Mouse (Mus musculus): Measurements from ENCODE around the gene Pias3. TPM values are rescaled to one million over a fixed set of nuclear protein-coding genes. Genes with fewer than 3 reads are reported as not detected.
"Not testable (repeated sequence)": the region's sequence is repeated elsewhere in the genome, so short reads cannot be mapped to it uniquely, and the experiment has no call there.

Pias3 gene
- total RNA-seq, 2 experiments from 2014 or later, result 50.1 to 55.1 TPM

DNA sequence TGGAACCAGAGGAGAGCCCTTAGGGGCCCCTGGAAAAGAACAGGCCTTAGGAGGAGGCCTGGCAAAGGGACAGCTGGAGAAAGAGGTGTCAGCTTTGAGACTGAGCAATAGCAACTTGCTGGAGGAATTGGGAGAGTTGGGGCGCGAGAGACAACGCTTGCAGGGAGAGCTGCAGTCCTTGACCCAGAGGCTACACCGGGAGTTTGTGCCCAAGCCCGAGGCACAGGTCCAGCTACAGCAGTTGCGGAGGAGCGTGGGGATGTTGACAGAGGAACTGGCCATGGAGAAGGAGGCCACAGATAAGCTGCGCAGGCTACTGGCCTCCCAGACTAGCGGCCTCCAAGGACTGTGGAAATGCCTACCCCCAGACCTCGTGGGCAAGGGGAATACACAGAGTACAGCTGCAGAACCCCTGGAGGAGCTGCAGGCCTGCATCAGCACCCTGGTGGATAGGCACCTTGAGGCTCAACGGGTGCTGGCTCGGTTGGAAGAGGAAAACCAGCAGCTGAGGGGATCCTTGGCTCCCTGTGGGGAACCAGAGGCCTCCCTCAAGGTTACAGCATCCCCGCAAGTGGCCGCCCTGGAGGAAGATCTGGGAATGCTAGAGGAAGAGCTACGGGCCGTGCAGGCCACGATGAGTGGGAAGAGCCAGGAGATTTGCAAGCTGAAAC, 11.9 kb upstream of the Pias3 start:
- no peak for DNase-seq (ENCODE audit: low spot score in 2 of 2)

DNA sequence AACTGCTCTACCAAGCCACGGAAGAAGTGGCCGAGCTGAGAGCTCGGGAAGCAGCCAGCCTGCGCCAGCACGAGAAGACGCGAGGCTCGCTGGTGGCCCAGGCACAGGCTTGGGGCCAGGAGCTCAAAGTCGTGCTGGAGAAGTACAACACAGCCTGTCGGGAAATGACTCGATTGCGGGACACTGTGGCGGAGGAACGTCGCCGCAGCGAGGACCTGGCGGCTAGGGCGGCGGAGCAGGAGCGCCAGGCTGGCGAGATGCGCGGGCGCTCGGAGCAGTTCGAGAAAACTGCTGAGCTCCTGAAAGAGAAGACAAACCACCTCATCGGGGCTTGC, 11.4 kb upstream of the Pias3 start:
- no peak for DNase-seq (ENCODE audit: low spot score in 2 of 2)

DNA sequence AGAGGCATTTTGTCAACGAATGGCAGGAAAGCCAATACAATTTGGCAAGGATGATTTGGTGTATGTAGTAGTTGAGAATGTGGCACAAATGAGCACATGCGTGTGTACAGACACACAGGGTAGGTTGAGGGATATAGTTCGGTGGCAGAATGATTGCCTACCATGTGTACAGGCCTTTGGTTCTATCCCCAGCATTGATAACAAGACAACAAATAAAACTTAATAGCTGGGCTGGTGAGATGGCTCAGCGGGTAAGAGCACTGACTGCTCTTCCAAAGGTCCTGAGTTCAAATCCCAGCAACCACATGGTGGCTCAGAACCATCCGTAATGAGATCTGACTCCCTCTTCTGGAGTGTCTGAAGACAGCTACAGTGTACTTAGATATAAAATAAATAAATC, 10.1 kb upstream of the Pias3 start:
- DNase-seq (ENCODE audit: low spot score in 2 of 2), result not testable (repeated sequence)

DNA sequence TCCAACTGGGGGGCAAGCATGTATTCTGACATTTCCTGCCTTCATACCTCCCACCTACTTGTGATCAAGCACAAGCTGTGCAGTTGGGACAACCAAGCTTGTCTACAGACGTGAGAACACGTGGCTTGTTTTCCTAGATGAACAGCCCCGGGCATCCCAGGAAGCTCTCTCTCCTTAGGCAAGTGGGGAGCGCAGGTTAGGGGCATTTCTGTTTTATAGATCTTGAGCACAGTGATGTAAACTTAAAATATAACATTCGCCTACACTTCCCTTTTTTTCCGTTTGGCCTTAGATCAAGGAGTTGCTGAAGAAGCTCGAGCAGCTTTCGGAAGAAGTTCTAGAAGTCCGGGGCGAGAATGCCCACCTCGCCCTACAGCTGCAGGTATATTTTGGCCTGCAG, 7.3 kb upstream of the Pias3 start:
- no peak for DNase-seq (ENCODE audit: low spot score in 2 of 2)

DNA sequence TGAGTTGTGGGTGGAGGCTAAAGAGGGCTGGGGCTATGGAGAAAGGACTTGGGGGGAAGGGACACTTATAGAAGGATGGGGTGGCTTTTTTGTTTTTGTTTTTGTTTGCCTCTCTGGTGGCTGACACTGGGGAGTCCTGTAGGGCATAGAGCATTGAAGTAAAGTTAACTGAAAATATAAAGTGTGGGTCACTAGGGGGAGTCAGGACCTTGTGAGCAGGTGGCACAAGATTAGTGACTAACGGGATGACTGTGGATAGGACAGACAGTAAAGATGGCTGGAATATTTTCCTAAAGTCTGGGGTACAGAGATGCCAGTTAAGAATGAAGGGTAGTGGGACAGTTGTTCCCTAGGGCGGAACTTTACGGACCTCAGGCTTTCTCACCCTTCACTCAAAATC, 5.9 kb upstream of the Pias3 start:
- DNase-seq (ENCODE audit: low spot score in 2 of 2), result no peak

DNA sequence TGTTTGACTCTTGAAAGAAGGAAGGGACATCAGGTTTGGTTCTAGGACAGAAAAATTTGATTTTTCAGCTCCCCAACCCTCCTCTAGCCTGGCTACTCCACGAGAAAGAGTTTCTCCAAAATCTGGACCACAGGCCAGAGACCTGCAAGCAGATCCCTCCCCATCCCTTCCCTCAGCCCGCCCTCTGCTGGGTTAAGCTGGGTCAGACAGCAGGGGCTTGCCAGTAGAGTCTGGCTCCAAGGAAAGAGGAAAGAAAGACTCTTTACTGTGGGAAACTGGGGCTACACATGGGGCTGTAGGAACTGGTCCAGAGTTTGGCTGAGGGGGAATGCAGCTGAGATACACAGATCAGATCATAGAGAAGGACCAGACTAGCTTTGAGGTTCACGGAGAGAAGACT, 3.7 kb upstream of the Pias3 start:
- no peak for DNase-seq (ENCODE audit: low spot score in 2 of 2)

DNA sequence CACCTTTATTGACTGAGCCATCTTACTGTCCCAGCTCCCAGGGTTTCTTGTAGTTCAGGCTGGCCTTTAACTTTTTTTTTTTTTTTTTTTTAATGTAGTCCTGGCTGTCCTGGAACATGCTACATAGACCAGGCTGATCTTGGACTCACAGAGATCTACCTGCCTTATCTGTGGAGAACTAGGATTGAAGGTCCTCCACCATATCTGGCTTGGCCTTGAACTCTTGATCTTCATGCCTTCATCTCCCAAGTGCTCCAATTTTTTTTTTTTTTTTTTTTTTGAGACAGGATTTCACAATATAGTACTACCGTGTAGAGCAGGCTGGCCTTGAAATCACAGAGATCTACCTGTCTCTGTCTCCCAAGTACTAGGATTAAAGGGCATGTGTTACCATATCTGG, 2.6 kb upstream of the Pias3 start:
- DNase-seq (ENCODE audit: low spot score in 2 of 2), result no peak

DNA sequence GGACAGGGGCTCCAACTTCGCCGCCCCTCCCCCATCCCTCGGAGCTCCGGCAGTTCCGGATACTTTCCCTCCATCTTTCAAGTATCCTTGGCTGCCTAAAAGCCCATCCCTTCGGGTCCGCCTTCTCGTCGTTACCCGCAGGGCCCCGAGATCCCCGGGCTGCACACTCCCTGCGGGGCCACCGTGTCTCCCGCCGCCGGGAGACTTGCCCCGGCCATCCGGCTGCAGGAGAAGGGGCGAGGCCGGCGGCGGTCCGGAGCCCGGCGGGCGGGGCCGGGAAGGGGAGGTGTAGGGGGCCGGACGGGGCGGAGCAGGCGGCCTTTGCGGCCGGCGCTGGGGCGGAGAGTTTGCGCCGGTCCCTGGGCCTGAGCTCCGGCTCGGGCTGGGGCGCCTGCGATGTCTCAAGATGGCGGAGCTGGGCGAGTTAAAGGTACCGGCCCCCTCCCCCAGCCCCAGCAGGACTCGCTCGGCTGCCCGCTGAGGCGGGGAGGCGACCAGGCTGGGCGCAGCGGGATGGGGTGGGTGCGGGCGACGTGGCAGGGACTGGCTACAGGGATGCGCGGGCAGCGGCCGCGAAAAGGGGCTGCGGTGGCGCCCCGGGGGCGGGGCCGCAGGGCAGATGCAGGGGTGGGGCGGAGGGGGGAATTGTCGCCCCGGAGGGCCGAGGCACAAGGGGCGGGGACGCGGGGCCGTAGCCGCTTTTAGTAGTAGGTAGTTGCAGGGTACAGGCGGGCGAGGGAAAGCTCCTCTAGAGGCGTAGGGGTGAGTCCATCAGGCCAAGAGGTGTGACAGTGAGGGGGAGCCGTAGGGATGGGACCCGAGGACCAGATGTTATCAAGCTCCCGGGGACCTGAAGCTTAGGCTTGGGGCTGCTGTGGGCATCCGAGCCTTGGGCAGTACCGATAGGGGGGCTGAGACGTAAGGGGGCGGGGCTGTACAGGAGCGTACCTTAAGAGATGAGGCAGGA, 865 bp downstream of the Pias3 start:
- peak; percentile 83 to 84 for DNase-seq (ENCODE audit: low spot score in 2 of 2)

DNA sequence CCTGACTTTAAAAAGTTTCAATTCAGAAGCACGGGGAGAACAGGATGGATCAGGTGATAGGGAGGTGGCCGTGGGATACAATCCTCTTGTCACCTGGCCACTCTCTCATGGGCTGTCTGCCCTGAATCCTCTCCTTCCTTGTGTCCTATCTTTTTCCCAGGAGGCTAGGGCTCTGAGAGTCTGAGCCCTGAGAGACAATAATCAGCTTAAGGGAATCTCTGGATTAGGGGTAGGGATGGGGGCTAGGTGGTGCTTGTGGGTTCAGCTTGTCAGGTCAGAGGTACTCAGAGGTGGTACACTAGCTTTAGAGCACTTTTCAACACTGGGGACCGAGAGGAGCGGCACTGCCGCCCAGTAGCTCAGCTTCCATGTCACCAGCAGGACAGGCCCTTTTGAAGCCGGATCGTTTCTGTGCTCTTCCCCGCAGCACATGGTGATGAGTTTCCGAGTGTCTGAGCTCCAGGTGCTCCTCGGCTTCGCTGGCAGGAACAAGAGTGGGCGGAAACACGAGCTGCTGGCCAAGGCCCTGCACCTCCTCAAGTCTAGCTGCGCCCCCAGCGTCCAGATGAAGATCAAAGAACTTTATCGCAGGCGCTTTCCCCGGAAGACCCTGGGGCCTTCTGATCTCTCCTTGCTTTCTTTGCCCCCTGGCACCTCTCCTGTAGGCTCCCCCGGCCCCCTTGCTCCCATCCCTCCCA, 3.0 kb downstream of the Pias3 start:
- no peak for DNase-seq (ENCODE audit: low spot score in 2 of 2)

DNA sequence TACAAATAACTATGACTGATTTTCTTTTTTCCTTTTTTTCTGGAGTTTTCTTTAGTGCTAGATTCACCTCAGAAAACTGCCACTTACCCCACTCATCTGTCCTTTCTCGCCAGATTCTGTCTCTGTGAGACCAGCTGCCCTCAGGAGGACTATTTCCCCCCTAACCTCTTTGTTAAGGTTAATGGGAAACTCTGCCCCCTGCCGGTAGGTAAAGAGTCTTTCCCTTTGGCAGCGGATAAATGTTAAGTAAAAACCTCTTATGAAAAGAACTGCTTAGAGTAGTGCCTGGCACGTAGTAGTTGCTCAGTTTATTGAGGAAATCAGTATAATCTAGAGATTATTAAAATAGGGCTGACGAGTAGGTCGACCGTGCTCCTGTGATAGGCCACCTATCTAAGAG, 4.2 kb downstream of the Pias3 start:
- no peak for DNase-seq (ENCODE audit: low spot score in 2 of 2)

DNA sequence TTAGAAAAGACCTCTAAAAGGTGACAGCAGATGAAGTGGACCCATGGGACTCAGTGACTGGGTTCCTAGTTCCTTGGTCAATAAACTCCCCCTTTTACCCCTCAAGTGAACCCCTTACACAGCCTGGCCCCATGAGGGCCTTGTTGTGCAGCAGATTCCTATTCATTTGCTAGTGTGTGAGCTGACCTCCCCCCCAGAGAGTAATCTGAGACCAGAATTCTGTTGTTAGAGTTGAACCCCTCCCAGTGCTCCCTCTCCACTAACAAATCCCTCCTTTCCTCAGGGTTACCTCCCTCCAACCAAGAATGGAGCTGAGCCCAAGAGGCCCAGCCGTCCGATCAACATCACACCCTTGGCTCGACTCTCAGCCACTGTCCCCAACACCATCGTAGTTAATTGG, 4.8 kb downstream of the Pias3 start:
- DNase-seq (ENCODE audit: low spot score in 2 of 2), result no peak

DNA sequence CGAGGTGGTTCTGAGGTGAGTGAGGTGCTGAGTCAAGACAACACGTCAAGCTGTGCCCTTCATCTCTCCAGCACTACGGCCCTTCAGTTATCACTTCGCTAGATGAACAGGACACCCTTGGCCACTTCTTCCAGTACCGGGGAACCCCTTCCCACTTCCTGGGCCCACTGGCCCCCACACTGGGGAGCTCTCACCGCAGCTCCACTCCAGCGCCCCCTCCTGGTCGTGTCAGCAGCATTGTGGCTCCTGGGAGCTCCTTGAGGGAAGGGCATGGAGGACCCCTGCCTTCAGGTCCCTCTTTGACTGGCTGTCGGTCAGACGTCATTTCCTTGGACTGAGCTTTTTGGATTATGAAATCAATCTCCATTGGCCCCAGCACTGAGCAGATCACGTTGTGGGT, 8.6 kb downstream of the Pias3 start:
- no peak for DNase-seq (ENCODE audit: low spot score in 2 of 2)

DNA sequence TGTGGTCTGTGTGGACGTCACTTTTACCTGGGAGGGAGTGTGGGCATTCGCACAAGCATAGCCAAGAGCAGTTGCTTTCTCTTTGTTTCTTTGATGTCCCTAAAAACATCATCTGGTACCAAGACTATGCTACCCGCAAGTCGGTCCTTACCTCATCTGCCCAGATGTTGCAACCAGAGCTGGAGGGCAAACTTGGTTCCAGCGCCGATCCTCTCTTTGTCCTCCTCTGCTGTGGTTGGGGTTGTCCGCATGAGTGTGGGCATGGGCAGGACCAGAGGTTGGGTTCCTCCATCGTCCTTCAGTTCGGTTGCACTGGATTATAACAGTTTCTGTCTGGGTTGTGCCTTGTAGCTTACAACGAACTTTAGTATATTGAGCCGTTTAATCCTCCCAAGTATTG, 10.0 kb downstream of the Pias3 start:
- no peak for DNase-seq (ENCODE audit: low spot score in 2 of 2)

DNA sequence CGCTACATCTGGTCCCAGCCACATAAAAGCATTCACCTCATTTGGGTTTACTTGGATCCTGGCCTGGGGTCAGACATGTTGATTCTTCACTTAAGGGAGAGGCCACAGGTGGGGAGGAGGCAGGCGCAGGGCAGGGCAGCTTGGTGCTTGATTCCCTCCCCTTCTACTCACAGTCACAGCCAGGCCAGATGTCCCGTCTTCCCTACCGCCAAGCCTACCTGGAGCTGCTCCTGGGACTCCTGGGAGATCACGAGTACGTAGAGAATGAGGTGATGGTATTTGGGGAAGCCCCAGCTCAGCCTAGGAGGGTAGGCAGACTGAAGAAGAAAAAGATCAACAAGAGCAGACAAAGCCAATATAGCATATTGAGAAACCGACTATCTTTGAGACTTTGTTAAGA, 10.8 kb downstream of the Pias3 start:
- DNase-seq (ENCODE audit: low spot score in 2 of 2), result no peak

DNA sequence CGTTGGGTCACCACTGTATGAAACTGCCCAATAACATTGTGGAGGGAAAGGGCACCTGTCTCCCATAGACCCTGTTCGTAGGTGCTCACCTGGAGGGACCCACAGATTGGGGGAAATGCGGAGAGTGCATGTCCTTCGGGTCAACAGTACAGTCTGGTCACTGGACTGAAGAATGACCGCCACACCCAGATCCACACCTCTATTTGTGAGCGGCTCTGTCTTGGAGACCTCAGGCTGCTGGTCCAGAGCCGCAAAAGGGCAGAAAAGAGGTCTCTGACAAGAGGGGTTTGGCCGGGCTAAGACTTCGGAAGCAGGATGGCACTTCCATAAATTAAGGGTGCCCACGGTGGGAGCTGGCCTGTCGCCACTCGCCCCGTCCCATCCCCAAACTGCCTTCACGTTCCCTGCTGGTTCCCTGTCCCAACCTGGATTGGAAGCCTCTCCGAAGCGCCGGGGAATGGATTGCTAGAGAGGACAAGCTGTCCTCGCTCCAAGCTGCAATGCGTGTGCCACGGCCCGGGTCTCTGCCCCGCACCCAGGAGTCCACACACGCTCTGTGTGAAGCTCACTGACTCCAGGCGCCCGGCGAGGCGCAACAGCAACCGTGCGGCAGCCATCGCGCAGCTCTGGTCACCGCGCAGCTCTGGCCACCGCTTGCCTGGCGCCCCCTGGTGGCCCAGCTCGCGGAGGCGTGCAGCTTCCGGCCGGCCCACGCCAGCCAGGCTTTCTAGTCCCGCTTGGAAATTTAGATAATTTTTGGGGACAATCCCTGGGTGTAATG, 11.9 kb downstream of the Pias3 start, which contains the start of gene Nudt17:
Gene Nudt17, minus strand, starts transcription at position 660 of the 781 bp plus-strand sequence.
- DNase-seq (ENCODE audit: low spot score in 2 of 2), result peak; percentile 58 to 80

DNA sequence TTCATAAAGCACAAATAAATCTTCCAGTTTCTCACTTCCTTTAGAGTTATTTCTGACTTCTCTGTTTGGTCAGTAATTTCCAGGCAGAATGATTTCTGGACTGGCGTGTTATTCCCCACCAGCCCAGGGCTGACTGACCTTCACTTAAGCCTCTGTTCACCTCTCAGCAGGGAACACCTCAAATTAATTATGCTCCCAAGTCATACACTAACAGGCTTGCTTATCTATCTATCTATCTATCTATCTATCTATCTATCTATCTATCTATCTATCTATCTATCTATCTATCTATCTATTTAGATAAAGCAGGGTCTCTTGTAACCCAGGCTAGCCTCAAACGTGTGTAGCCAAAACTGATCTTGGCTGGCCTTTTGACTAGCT, 12.5 kb downstream of the Pias3 start:
- no peak for DNase-seq (ENCODE audit: low spot score in 2 of 2)

DNA sequence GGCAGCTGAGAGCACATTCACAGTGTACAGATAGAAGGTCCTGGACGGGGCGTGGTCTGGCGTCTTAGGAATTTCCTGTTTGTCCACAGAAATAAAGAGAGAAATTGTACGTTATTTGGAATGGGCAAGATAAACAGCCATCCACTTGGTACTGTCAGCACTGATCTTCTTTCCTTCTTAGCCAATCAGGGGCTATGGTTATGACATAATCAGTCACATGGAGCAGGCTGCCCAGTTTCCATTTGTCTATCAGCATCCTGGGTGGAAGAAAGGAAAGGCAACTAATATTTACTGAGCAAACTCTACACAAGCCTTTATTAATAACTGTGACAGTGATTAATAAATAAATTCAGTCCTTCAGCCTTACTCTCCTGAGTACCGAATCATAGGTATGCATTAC, 18.1 kb downstream of the Pias3 start:
- no peak for DNase-seq (ENCODE audit: low spot score in 2 of 2)

DNA sequence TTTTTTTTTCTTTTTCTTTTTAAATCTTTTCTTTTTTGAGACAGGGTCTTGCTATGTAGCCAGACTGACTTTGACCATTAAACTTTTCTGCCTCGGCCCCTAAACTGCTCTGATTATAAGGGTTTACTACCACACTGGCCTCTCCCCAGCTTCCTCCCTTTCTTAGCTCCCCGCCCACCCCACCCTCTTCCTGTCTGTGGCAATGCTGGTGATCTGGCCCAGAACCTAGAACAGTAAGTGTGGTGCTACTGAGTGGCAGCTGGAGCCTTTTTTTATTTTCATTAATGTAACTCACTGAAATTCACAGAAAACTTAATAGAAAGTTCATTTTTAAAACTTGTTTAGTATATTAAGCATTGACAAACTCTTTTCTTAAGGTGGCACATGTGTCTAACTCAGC, 19.7 kb downstream of the Pias3 start:
- DNase-seq (ENCODE audit: low spot score in 2 of 2), result no peak

DNA sequence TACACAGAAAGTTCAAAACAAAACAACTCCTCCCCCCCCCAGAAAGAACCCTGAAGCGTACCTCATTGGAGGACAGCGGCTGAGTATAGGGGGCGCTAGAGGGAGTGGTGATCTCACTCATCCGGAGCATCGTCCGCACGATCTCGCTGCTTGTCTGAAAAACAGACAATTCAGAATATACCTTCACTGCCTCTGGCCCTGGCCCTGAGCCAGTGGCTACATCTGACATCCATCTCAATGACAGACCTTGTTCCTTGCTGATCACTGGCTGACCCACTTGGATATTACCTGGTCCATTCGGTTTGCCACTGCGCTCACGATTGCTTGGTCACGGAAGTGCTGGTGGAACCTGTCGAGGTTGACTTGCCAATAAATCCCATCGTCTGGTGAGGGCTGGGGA, 23.0 kb downstream of the Pias3 start:
- no peak for DNase-seq (ENCODE audit: low spot score in 2 of 2)

DNA sequence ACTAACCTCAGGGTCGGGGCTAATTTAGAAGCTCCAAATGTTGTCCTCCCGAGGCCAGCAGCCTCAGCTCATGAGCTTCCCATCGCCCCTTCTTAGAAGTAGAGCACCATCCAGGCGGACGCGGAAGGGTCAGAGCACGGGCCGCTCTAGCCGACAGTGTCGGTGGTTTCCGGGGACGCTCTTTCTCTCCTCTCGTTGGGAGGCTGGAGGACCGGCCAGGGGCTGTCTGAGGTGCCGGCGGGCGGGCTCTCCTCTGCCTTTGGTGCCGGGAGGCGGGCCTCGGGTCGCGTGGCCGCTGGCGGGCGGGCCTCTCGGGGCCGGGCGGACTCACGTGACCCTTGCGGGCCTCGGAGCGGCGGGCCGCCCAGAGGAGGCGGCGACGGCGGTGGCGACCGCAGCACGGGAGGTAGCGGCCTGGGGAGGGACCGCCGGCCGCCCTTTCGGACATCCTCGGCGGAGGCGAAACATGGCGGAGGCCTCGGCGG, 31.2 kb downstream of the Pias3 start, which contains the start of the genes Polr3c and Rnf115:
Gene Polr3c, minus strand, starts transcription at position 286 of the 485 bp plus-strand sequence.
Gene Rnf115, plus strand, starts transcription at position 322 of the 485 bp plus-strand sequence.
- peak; percentile 84 to 94 for DNase-seq (ENCODE audit: low spot score in 2 of 2)

Measured in adrenal gland, postnatal 4 days (tissue).